Mouse (Mus musculus) thymus, adult 2 months (tissue): ENCODE measurements around the gene Pate2.
"Not testable (repeated sequence)": the region's sequence is repeated elsewhere in the genome, so short reads cannot be mapped to it uniquely, and the experiment has no call there.

Experiments used
- CTCF ChIP-seq: fragments of 200-500 bp; IDR thresholded peaks from 2 replicates; pipeline ENCODE4 v1.5.1; 2012; ENCODE audit warnings: mild to moderate bottlenecking, control low read depth, low read length, moderate library complexity, borderline replicate concordance; ENCODE audit not compliant: control insufficient read depth, poor library complexity, insufficient read depth; ENCODE audit errors: extremely low read depth
- POLR2A ChIP-seq: fragments of 200-500 bp; IDR thresholded peaks from 2 replicates; pipeline ENCODE4 v1.6.1; 2012; ENCODE audit warnings: mild to moderate bottlenecking, low read length, control low read depth, moderate library complexity; ENCODE audit not compliant: control insufficient read depth, poor library complexity, insufficient read depth; ENCODE audit errors: extremely low read depth

DNA sequence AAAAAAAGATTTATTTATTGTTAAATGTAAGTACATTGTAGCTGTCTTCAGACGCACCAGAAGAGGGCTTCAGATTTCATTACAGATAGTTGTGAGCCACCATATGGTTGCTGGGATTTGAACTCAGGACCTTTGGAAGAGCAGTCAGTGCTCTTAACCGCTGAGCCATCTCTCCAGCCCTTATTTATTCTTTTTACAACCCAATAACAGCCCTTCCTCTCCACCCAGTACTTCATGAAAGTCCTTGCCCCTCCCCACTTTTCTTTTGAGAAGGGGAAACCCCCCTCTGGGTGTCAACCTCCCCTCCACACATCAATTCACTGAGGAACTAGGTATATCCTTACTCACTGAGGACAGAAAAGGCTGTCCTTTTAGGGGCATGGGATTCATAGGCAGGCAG, 46.7 kb downstream of the Pate2 start:
- TF ChIP-seq POLR2A, CTCF: not testable (repeated sequence)
